Mouse (Mus musculus) kidney, postnatal 0 days (tissue): ENCODE measurements around the gene Prr3. TPM values are rescaled to one million over a fixed set of nuclear protein-coding genes. Genes with fewer than 3 reads are reported as not detected.
"Not testable (repeated sequence)": the region's sequence is repeated elsewhere in the genome, so short reads cannot be mapped to it uniquely, and the experiment has no call there.

Source experiments
- ATAC-seq: fragments of 200-750 bp; cut with Nextera tagmentation; replicated peaks from 2 replicates; pipeline ENCODE4 v1.8.0; 2017; ENCODE audit warnings: low read depth, moderate number of reproducible peaks, moderate TSS enrichment, moderate library complexity; ENCODE audit not compliant: low FRiP score
- DNase-seq: peaks from one replicate; pipeline ENCODE4 v3.0.0-alpha.2; 2016; ENCODE audit warnings: low spot score
- H3K27ac ChIP-seq: fragments of 300-500 bp; sonication (generic); 2 replicates; pipeline ENCODE4 v1.5.1; 2014; ENCODE audit warnings: mild to moderate bottlenecking
- H3K27me3 ChIP-seq: fragments of 300-500 bp; sonication (generic); 2 replicates; pipeline ENCODE4 v1.6.1; 2014; ENCODE audit warnings: low read length, mixed read lengths; ENCODE audit not compliant: insufficient read depth
- H3K36me3 ChIP-seq: fragments of 300-500 bp; sonication (generic); 2 replicates; pipeline ENCODE4 v1.6.1; 2014; ENCODE audit warnings: low read length, mixed read lengths; ENCODE audit not compliant: insufficient read depth
- H3K4me1 ChIP-seq: fragments of 300-500 bp; sonication (generic); replicated peaks from 2 replicates; pipeline ENCODE4 v1.6.1; 2014; ENCODE audit warnings: antibody characterized with exemption, low read length, mixed read lengths; ENCODE audit not compliant: insufficient read depth
- H3K4me2 ChIP-seq: fragments of 300-500 bp; sonication (generic); 2 replicates; pipeline ENCODE4 v1.6.1; 2014; ENCODE audit warnings: mild to moderate bottlenecking, low read length, moderate library complexity, mixed read lengths
- H3K4me3 ChIP-seq: fragments of 300-500 bp; sonication (generic); replicated peaks from 2 replicates; pipeline ENCODE4 v1.5.1; 2014; ENCODE audit warnings: low read depth, low read length
- H3K9ac ChIP-seq: fragments of 300-500 bp; sonication (generic); 2 replicates; pipeline ENCODE4 v1.6.1; 2014; ENCODE audit warnings: low read depth, low read length
- H3K9me3 ChIP-seq: fragments of 300-500 bp; sonication (generic); replicated peaks from 2 replicates; pipeline ENCODE4 v1.6.1; 2016; ENCODE audit warnings: low read length, inconsistent platforms, mixed read lengths
- CTCF ChIP-seq: IDR thresholded peaks from 2 replicates; pipeline ENCODE4 v1.5.1; 2016; ENCODE audit warnings: antibody characterized with exemption, low read depth, mild to moderate bottlenecking, moderate library complexity
- WGBS: fragments of 180-500 bp; shearing (Covaris S2); extraction: QIAGEN DNeasy Blood & Tissue Kit; methylation state at CpG from one replicate; pipeline ENCODE4 v1.1.7; 2014; 5-methylcytosine and 5-hydroxymethylcytosine counted together
- polyA plus RNA-seq: library from polyadenylated mRNA; unstranded; fragments of >200 nt; fragmentation: Nextera tagmentation; extraction: Ambion mirVana; gene quantifications from 2 replicates; pipeline ENCODE4 v1.2.1, GENCODE M21; 2015

Prr3 gene
- polyA plus RNA-seq, 1 experiment from 2014 or later, result 29.3 TPM

DNA sequence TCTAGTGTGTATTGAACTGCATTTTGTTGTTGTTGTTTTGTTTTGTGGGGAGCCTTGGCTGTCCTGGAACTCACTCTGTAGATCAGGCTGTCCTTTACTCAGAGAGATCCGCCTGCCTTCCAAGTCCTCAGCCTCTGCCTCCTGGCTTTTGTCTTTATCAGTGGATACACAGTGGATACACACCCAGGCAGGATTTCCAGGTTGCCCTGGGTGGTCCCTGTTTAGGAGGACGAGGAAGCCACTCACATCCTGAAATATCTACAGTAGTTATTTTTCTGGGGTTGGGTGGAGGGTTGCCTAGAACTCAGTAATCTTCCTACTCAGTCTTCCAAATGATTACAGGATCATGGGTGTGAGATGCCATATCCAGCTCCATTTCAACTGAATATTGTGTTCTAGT is 38.9 kb upstream of the Prr3 start:
- Histone ChIP-seq H3K9me3 (no peaks in the 10 kb centered on the region), H3K9ac (no peak overlapping the region), H3K4me1 (no peaks in the 10 kb centered on the region; the same call in 1 of the 2 replicates), H3K27me3 (no peaks in the 10 kb centered on the region), H3K27ac (no peak overlapping the region), H3K4me3 (no peak overlapping the region), H3K36me3 (peaks cover 3% of the 10 kb centered on the region; the same call in 1 of the 2 replicates), H3K4me2 (no peak overlapping the region)
- no peak for TF ChIP-seq CTCF
- no peak for ATAC-seq
- WGBS, result 74% methylated on average over 2 of the region's 2 CpGs
- no peak for DNase-seq

GRCm38 (mm10) chr17:36017046-36017445 is 37.0 kb upstream of the Prr3 start:
- ATAC-seq (no peak), DNase-seq (no peak)
- 84% methylated on average over 5 of the region's 5 CpGs for WGBS
- Histone ChIP-seq H3K27me3 (no peaks in the 10 kb centered on the region), H3K27ac (no peak overlapping the region), H3K4me1 (no peaks in the 10 kb centered on the region), H3K36me3 (peaks cover 3% of the 10 kb centered on the region; the same call in 1 of the 2 replicates), H3K9me3 (no peaks in the 10 kb centered on the region), H3K4me2 (no peak overlapping the region), H3K9ac (no peak overlapping the region), H3K4me3 (no peak overlapping the region)
- TF ChIP-seq CTCF, result no peak

- ATAC-seq, result no peak
- no peak for TF ChIP-seq CTCF
These were observed 34.9 kb upstream of the Prr3 start for GRCm38 (mm10) chr17:36014977-36015376.

DNA sequence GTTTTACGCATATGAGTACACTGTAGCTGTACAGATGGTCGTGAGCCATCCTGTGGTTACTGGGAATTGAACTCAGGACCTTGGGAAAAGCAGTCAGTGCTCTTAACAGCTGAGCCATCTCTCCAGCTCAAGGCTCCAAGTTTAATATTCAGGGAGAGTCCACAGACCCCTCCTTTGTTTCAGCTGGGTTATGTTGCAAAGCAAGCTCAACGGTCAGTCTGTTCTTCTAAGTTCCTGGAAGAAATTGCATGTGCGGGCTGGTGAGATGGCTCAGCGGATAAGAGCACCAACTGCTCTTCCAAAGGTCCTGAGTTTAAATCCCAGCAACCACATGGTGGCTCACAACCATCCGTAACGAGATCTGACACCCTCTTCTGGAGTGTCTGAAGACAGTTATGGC is 24.4 kb upstream of the Prr3 start:
- not testable (repeated sequence) for H3K27ac ChIP-seq, DNase-seq, H3K36me3 ChIP-seq, H3K4me2 ChIP-seq, H3K9me3 ChIP-seq, ATAC-seq, H3K9ac ChIP-seq, H3K27me3 ChIP-seq, H3K4me1 ChIP-seq, H3K4me3 ChIP-seq
- WGBS, result 90% methylated on average over 7 of the region's 7 CpGs

More at GRCm38 (mm10) chr17:36014977-36015376, 34.9 kb upstream of the Prr3 start:
- DNase-seq, result no peak
- Histone ChIP-seq H3K4me1 (no peaks in the 10 kb centered on the region), H3K4me3 (no peak overlapping the region), H3K27ac (no peak overlapping the region), H3K4me2 (no peak overlapping the region), H3K27me3 (no peaks in the 10 kb centered on the region), H3K9ac (no peak overlapping the region), H3K9me3 (no peaks in the 10 kb centered on the region), H3K36me3 (peaks cover 3% of the 10 kb centered on the region; the same call in 1 of the 2 replicates)
- 94% methylated on average over 5 of the region's 5 CpGs for WGBS

DNA sequence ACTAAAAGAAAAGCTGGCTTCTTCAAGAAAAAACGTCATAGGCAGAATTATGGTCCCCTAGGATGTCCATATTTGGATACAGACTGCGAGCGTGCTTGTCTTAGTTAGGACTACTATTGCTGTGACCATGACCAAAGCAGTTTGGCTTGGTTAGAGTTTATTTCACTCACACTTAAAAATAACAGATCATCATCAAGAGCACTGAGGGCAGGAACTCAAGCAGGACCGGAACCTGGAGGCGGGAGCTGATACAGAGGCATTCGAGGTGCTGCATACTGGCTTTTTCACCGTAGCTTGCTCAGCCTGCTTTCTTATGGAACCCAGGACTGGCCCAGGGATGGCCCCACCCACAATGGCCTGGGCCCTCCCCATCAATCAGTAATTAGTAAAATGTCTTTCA is 23.3 kb upstream of the Prr3 start:
- no peak for DNase-seq
- H3K4me2 ChIP-seq, result no peak overlapping the region

DNA sequence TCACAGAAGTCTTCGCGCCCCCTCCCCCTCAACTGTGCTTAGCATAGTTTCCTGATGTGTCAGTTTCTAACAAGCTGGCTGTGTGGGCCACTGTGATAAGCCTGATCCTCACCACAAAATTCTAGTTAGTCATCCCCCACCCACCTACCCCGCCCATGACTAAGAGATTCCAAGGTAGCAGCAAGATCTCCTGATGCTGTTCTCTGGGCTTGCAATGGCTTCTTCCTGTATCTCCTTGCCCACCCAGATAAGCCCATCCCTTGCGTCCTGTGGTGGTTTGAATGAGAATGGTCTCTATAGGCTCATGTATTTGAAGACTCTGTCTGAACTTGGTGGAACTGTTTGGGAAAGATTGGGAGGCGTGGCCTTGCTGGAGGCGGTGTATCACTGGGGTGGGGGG is 21.9 kb upstream of the Prr3 start:
- Histone ChIP-seq H3K27me3 (no peaks in the 10 kb centered on the region), H3K9ac (no peak overlapping the region), H3K4me1 (no peaks in the 10 kb centered on the region), H3K4me3 (no peak overlapping the region), H3K27ac (no peak overlapping the region), H3K4me2 (no peak overlapping the region), H3K36me3 (no peaks in the 10 kb centered on the region), H3K9me3 (no peaks in the 10 kb centered on the region)
- DNase-seq, result no peak
- 91% methylated on average over 6 of the region's 6 CpGs for WGBS
- TF ChIP-seq CTCF, result no peak
- no peak for ATAC-seq

More for the DNA sequence above, 23.3 kb upstream of the Prr3 start:
- H3K4me3 ChIP-seq, result no peak overlapping the region
- no peak overlapping the region for H3K27ac ChIP-seq
- H3K4me1 ChIP-seq, result no peaks in the 10 kb centered on the region
- no peak for TF ChIP-seq CTCF
- ATAC-seq, result no peak
- WGBS, result 90% methylated on average over 7 of the region's 7 CpGs
- no peak overlapping the region for H3K9ac ChIP-seq
- no peaks in the 10 kb centered on the region for H3K36me3 ChIP-seq
- H3K27me3 ChIP-seq, result no peaks in the 10 kb centered on the region
- H3K9me3 ChIP-seq, result no peaks in the 10 kb centered on the region
